Mouse (Mus musculus): Measurements from ENCODE around the gene Vmn2r20. TPM values are rescaled to one million over a fixed set of nuclear protein-coding genes. Genes with fewer than 3 reads are reported as not detected.

Vmn2r20 gene
- polyA plus RNA-seq, 1 experiment from 2014 or later: not detected

Other genes starting within 250 kb of the Vmn2r20 start
- not detected in 2 replicates for gene Clec4b2, start 245.2 kb downstream of the Vmn2r20 start, polyA plus RNA-seq (2014; fragmentation: Nextera tagmentation; extraction: Ambion mirVana)
- 3.6 and 4.0 TPM in 2 replicates for gene Clec4n, start 188.3 kb downstream of the Vmn2r20 start, polyA plus RNA-seq (2014; fragmentation: Nextera tagmentation; extraction: Ambion mirVana)
- 0.20 TPM in 1 of 2 replicates, not detected in the other for gene Clec4d, start 156.0 kb downstream of the Vmn2r20 start, polyA plus RNA-seq (2014; fragmentation: Nextera tagmentation; extraction: Ambion mirVana)
- 0.07 TPM in 1 of 2 replicates, not detected in the other for gene Clec4e, start 128.2 kb downstream of the Vmn2r20 start, polyA plus RNA-seq (2014; fragmentation: Nextera tagmentation; extraction: Ambion mirVana)
- gene Vmn2r19, start 109.8 kb downstream of the Vmn2r20 start, polyA plus RNA-seq (2014; fragmentation: Nextera tagmentation; extraction: Ambion mirVana): not detected in 2 replicates
- gene Vmn2r21, start 115.3 kb upstream of the Vmn2r20 start, polyA plus RNA-seq (2014; fragmentation: Nextera tagmentation; extraction: Ambion mirVana): not detected in 2 replicates
- gene Vmn2r22, start 232.6 kb upstream of the Vmn2r20 start, polyA plus RNA-seq (2014; fragmentation: Nextera tagmentation; extraction: Ambion mirVana): not detected in 2 replicates

Measured in intestine, embryonic 14.5 days (tissue).